In genomic region chr4:152440882-152441281, GRCm38 (mm10) we compare ENCODE assay signal across 14 mouse cellular contexts. TPM values are rescaled to one million over a fixed set of nuclear protein-coding genes. Genes with fewer than 3 reads are reported as not detected.
A peak's percentile ranks its signal among the peaks of the same experiment; 100 is the strongest.
DNase-seq lines count a peak whose midpoint lies in the region; ATAC-seq and TF ChIP-seq lines count a peak whose summit lies in the region.
"Had no signal": no experiment of that assay in that cellular context is flagged by ENCODE, and none has a peak within 500 bp of the region (broad histone marks: within the 10 kb centered on the region; RNA-seq: fewer than 3 reads in every experiment).

No protein-coding gene starts in this region.

- ATAC-seq in kidney, embryonic 16.5 days (ENCODE audit: low FRiP score, low TSS enrichment), result no peak
- ATAC-seq in midbrain, postnatal 0 days (ENCODE audit: low FRiP score), result no peak
- no peak for ATAC-seq in midbrain, embryonic 11.5 days (ENCODE audit: low FRiP score)
- ATAC-seq in megakaryocyte-erythroid progenitor cell, adult 5-6 weeks (replicated peaks; ENCODE audit: low FRiP score, low TSS enrichment, poor library complexity, severe bottlenecking), result peak; percentile 69
- ATAC-seq: midbrain, embryonic 13.5 days had no signal

- TF ChIP-seq CTCF in kidney, adult 2 months (conservative IDR thresholded peaks at IDR 0.05; ENCODE audit: insufficient read depth, insufficient read length, low read depth, low read length), result no peak
- peak; percentile 53 for TF ChIP-seq CTCF in midbrain, postnatal 0 days (IDR thresholded peaks at IDR 0.05)

- no peak overlapping the region for H3K4me3 ChIP-seq in kidney, adult 2 months (ENCODE audit: insufficient read depth, low read depth, low read length)
- H3K4me3 ChIP-seq in kidney, embryonic 16.5 days (ENCODE audit: low read length), result no peak overlapping the region
- no peak overlapping the region for H3K4me3 ChIP-seq in midbrain, postnatal 0 days (ENCODE audit: low read depth, low read length)
- no peak overlapping the region for H3K4me3 ChIP-seq in midbrain, embryonic 11.5 days (ENCODE audit: low read depth, low read length)
- H3K4me3 ChIP-seq: embryonic facial prominence, embryonic 13.5 days; forebrain, embryonic 12.5 days; heart, embryonic 12.5 days; midbrain, embryonic 13.5 days had no signal

- H3K9ac ChIP-seq in kidney, embryonic 16.5 days (replicated peaks; ENCODE audit: low read length), result no peak overlapping the region
- H3K9ac ChIP-seq in midbrain, postnatal 0 days (replicated peaks; ENCODE audit: low read length, poor library complexity, severe bottlenecking), result no peak overlapping the region
- H3K9ac ChIP-seq in midbrain, embryonic 11.5 days (ENCODE audit: low read length), result no peak overlapping the region
- H3K9ac ChIP-seq: embryonic facial prominence, embryonic 13.5 days; forebrain, embryonic 12.5 days; heart, embryonic 12.5 days; midbrain, embryonic 13.5 days had no signal

- peak; percentile 23 for DNase-seq in adrenal gland, postnatal 14 days
- no peak for DNase-seq in adrenal gland, postnatal 25 days
- DNase-seq in kidney, adult 2 months, result peak; percentile 18
- DNase-seq in midbrain, postnatal 0 days (ENCODE audit: low spot score), result no peak
- no peak for DNase-seq in midbrain, embryonic 11.5 days (ENCODE audit: low spot score, missing footprints)
- DNase-seq in left cerebral cortex, postnatal 10 days (ENCODE audit: extremely low spot score in 1 of 2, low spot score in 2 of 2), result no peak
- DNase-seq: cerebellum, adult 9-10 months; gastrocnemius, postnatal 14 days had no signal

- intact Hi-C loops in left cerebral cortex, postnatal 10 days (cut with DNase I), result no loop called here

- no peaks in the 10 kb centered on the region for H3K9me3 ChIP-seq in kidney, embryonic 16.5 days (ENCODE audit: low read length)
- H3K9me3 ChIP-seq in midbrain, postnatal 0 days (ENCODE audit: low read length), result no peaks in the 10 kb centered on the region
- no peaks in the 10 kb centered on the region for H3K9me3 ChIP-seq in midbrain, embryonic 11.5 days (ENCODE audit: control insufficient read depth, low read length)
- H3K9me3 ChIP-seq: embryonic facial prominence, embryonic 13.5 days; forebrain, embryonic 12.5 days; heart, embryonic 12.5 days; midbrain, embryonic 13.5 days had no signal

- no peak overlapping the region for H3K27ac ChIP-seq in kidney, adult 2 months (ENCODE audit: insufficient read depth, low read depth, low read length)
- no peak overlapping the region for H3K27ac ChIP-seq in kidney, embryonic 16.5 days (ENCODE audit: low read length)
- H3K27ac ChIP-seq in midbrain, postnatal 0 days (ENCODE audit: low read depth, low read length), result no peak overlapping the region
- no peak overlapping the region for H3K27ac ChIP-seq in midbrain, embryonic 11.5 days (ENCODE audit: low read depth, low read length)
- H3K27ac ChIP-seq: embryonic facial prominence, embryonic 13.5 days; forebrain, embryonic 12.5 days; midbrain, embryonic 13.5 days had no signal

- no peaks in the 10 kb centered on the region for H3K4me1 ChIP-seq in kidney, adult 2 months (ENCODE audit: control insufficient read depth, insufficient read depth, low read length)
- no peaks in the 10 kb centered on the region for H3K4me1 ChIP-seq in kidney, embryonic 16.5 days (ENCODE audit: insufficient read depth, low read length)
- no peaks in the 10 kb centered on the region for H3K4me1 ChIP-seq in midbrain, postnatal 0 days (ENCODE audit: insufficient read depth, low read length)
- H3K4me1 ChIP-seq in midbrain, embryonic 11.5 days (ENCODE audit: control insufficient read depth, insufficient read depth, low read length), result no peaks in the 10 kb centered on the region
- H3K4me1 ChIP-seq: embryonic facial prominence, embryonic 13.5 days; heart, embryonic 12.5 days; midbrain, embryonic 13.5 days had no signal

- H3K27me3 ChIP-seq in kidney, adult 2 months (replicated peaks; ENCODE audit: control insufficient read depth, insufficient read depth, low read length), result no peaks in the 10 kb centered on the region
- peaks cover 3% of the 10 kb centered on the region; the same call in 1 of the 2 replicates for H3K27me3 ChIP-seq in kidney, embryonic 16.5 days (ENCODE audit: insufficient read depth, low read length)
- H3K27me3 ChIP-seq in midbrain, postnatal 0 days (ENCODE audit: insufficient read depth, low read length), result no peaks in the 10 kb centered on the region
- H3K27me3 ChIP-seq in midbrain, embryonic 11.5 days (ENCODE audit: control insufficient read depth, insufficient read depth, low read length), result no peaks in the 10 kb centered on the region
- H3K27me3 ChIP-seq: midbrain, embryonic 13.5 days had no signal

- H3K36me3 ChIP-seq in kidney, adult 2 months (ENCODE audit: control insufficient read depth, insufficient read depth, low read length), result no peaks in the 10 kb centered on the region
- no peaks in the 10 kb centered on the region for H3K36me3 ChIP-seq in kidney, embryonic 16.5 days (ENCODE audit: insufficient read depth, low read length)
- H3K36me3 ChIP-seq in midbrain, postnatal 0 days (ENCODE audit: insufficient read depth, low read length), result no peaks in the 10 kb centered on the region; the same call in 1 of the 2 replicates
- no peaks in the 10 kb centered on the region; the same call in 1 of the 2 replicates for H3K36me3 ChIP-seq in midbrain, embryonic 11.5 days (ENCODE audit: control insufficient read depth, insufficient read depth, low read length)
- H3K36me3 ChIP-seq: embryonic facial prominence, embryonic 13.5 days; forebrain, embryonic 12.5 days; heart, embryonic 12.5 days; midbrain, embryonic 13.5 days had no signal

- 69% methylated on average over 9 of the region's 9 CpGs for WGBS in kidney, adult 2 months
- WGBS in kidney, embryonic 16.5 days, result 60% methylated on average over 9 of the region's 9 CpGs
- WGBS in midbrain, postnatal 0 days, result 68% methylated on average over 9 of the region's 9 CpGs
- WGBS in midbrain, embryonic 11.5 days, result 68% methylated on average over 9 of the region's 9 CpGs

- H3K4me2 ChIP-seq in kidney, embryonic 16.5 days (replicated peaks; ENCODE audit: low read depth, low read length), result no peak overlapping the region
- no peak overlapping the region for H3K4me2 ChIP-seq in midbrain, postnatal 0 days (ENCODE audit: low read depth, low read length, poor library complexity, severe bottlenecking)
- no peak overlapping the region for H3K4me2 ChIP-seq in midbrain, embryonic 11.5 days
- H3K4me2 ChIP-seq: embryonic facial prominence, embryonic 13.5 days; forebrain, embryonic 12.5 days; heart, embryonic 12.5 days; midbrain, embryonic 13.5 days had no signal

- TF ChIP-seq POLR2A in kidney, adult 2 months (IDR thresholded peaks at IDR 0.05; ENCODE audit: low read depth, low read length), result no peak

RNA-seq across cellular contexts. Expression of gene Nphp4, which starts 35.6 kb away (rescaled TPM):
- 3.3 and 3.9 TPM in 2 replicates for total RNA-seq in adrenal gland, postnatal 14 days (2021)
- 2.7 and 4.1 TPM in 2 replicates for total RNA-seq in adrenal gland, postnatal 25 days (2021)
- 2.2 and 2.4 TPM in 2 replicates for polyA plus RNA-seq in kidney, adult 2 months (2012; rRNA removed)
- 5.0 and 5.2 TPM in 2 replicates for polyA plus RNA-seq in kidney, embryonic 16.5 days (2015; fragmentation: Nextera tagmentation; extraction: Ambion mirVana)
- total RNA-seq in midbrain, postnatal 0 days (2014; rRNA removed), result 8.8 and 12.1 TPM in 2 replicates
- 3.7 and 4.8 TPM in 2 replicates for polyA plus RNA-seq in midbrain, postnatal 0 days (2015; fragmentation: Nextera tagmentation; extraction: Ambion mirVana)
- polyA plus RNA-seq in midbrain, embryonic 11.5 days (2014; fragmentation: Nextera tagmentation; extraction: Ambion mirVana), result 4.4 and 4.8 TPM in 2 replicates
- total RNA-seq in megakaryocyte-erythroid progenitor cell, adult 5-6 weeks (2014; fragmentation: Nextera tagmentation), result 0.61 TPM in 1 of 2 replicates, not detected in the other
- total RNA-seq in megakaryocyte-erythroid progenitor cell, adult 5-6 weeks (2017), result 0.19 TPM in 1 of 2 replicates, not detected in the other
- 10 to 100 TPM; 14.6 to 15.1 TPM for total RNA-seq in left cerebral cortex, postnatal 10 days (2021)

RNA-seq across cellular contexts. Expression of gene Kcnab2, which starts 36.8 kb away (rescaled TPM):
- 6.2 and 15.7 TPM in 2 replicates for total RNA-seq in adrenal gland, postnatal 14 days (2021)
- total RNA-seq in adrenal gland, postnatal 25 days (2021), result 4.4 and 8.4 TPM in 2 replicates
- 4.6 and 6.1 TPM in 2 replicates for polyA plus RNA-seq in kidney, adult 2 months (2012; rRNA removed)
- polyA plus RNA-seq in kidney, embryonic 16.5 days (2015; fragmentation: Nextera tagmentation; extraction: Ambion mirVana), result 5.9 and 6.6 TPM in 2 replicates
- 51.5 and 66.9 TPM in 2 replicates for total RNA-seq in midbrain, postnatal 0 days (2014; rRNA removed)
- 30.2 and 34.8 TPM in 2 replicates for polyA plus RNA-seq in midbrain, postnatal 0 days (2015; fragmentation: Nextera tagmentation; extraction: Ambion mirVana)
- 10.5 and 11.0 TPM in 2 replicates for polyA plus RNA-seq in midbrain, embryonic 11.5 days (2014; fragmentation: Nextera tagmentation; extraction: Ambion mirVana)
- total RNA-seq in megakaryocyte-erythroid progenitor cell, adult 5-6 weeks (2014; fragmentation: Nextera tagmentation), result 42.5 and 57.5 TPM in 2 replicates
- 59.7 and 75.3 TPM in 2 replicates for total RNA-seq in megakaryocyte-erythroid progenitor cell, adult 5-6 weeks (2017)
- 100 to 1,000 TPM; 123 to 134 TPM for total RNA-seq in left cerebral cortex, postnatal 10 days (2021)

Comparison
In these comparisons a context has a peak if more than half of its experiments do, and no peak if none do; other contexts are left out.
1. DNase-seq: peak in adrenal gland, postnatal 14 days (single experiment) and kidney, adult 2 months (single experiment); none in adrenal gland, postnatal 25 days (single experiment), midbrain, postnatal 0 days (single experiment), midbrain, embryonic 11.5 days (single experiment) and left cerebral cortex, postnatal 10 days (0 of 2).